Mouse (Mus musculus) brain, embryonic 14.5 days (tissue): ENCODE measurements at regions not wholly inside any gene's neighbourhood (a gene's known extent, or its start where the extent isn't known, plus 50 kb on each side); places are given as distances from the start of the nearest gene placed in this dataset.

Experiments used
- CTCF ChIP-seq: fragments of 200-500 bp; IDR thresholded peaks from 2 replicates; pipeline ENCODE4 v1.5.1; 2012; ENCODE audit warnings: inconsistent platforms, mild to moderate bottlenecking, moderate library complexity, borderline replicate concordance; ENCODE audit not compliant: insufficient read depth, insufficient read length; ENCODE audit errors: extremely low read depth
- POLR2A ChIP-seq: fragments of 200-500 bp; IDR thresholded peaks from 2 replicates; pipeline ENCODE4 v1.6.1; 2012; ENCODE audit warnings: mild to moderate bottlenecking, inconsistent platforms, borderline replicate concordance; ENCODE audit not compliant: poor library complexity, insufficient read depth, insufficient read length, severe bottlenecking; ENCODE audit errors: extremely low read depth

DNA sequence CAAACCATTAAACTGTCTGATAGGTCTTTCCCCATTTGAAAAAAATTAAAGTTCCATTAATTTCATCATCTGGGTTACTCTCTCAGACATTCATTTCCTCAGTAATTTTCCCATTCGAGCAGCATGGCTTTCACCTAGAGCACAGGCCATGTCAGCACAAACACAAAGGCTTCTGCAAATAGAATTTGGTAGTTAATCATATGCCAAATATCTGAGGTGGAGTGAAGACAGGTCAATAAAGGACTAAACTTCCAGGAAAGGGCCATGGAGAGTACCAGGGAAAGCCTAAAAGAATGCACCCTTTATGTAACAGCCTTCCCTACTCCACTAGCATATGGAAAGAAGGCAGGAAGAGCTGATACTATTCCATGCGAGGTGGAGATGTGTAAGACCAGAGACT is 150.3 kb upstream of the Gimd1 start:
- no peak for TF ChIP-seq POLR2A
- no peak for TF ChIP-seq CTCF
